Mouse (Mus musculus) liver, adult 2 months (tissue): Measurements from ENCODE around the gene Fan1. TPM values are rescaled to one million over a fixed set of nuclear protein-coding genes. Genes with fewer than 3 reads are reported as not detected.
A peak's percentile ranks its signal among the peaks of the same experiment; 100 is the strongest.

ENCODE experiments used
- DNase-seq: peaks from one replicate; pipeline ENCODE4 v3.0.0-alpha.2; 2011; ENCODE audit warnings: low read depth, low spot score; ENCODE audit errors: extremely low read depth
- H3K27ac ChIP-seq: fragments of 200-500 bp; replicated peaks from 2 replicates; pipeline ENCODE4 v1.5.1; 2012; ENCODE audit warnings: low read depth, mild to moderate bottlenecking, control low read depth, inconsistent platforms, low read length; ENCODE audit not compliant: insufficient read depth
- H3K27me3 ChIP-seq: fragments of 200-500 bp; 2 replicates; pipeline ENCODE4 v1.6.1; 2012; ENCODE audit warnings: mild to moderate bottlenecking, moderate library complexity, low read length, inconsistent platforms; ENCODE audit not compliant: control insufficient read depth, insufficient read depth
- H3K36me3 ChIP-seq: fragments of 200-500 bp; 2 replicates; pipeline ENCODE4 v1.6.1; 2012; ENCODE audit warnings: low read length, inconsistent platforms; ENCODE audit not compliant: control insufficient read depth, insufficient read depth
- H3K4me1 ChIP-seq: fragments of 200-500 bp; 2 replicates; pipeline ENCODE4 v1.6.1; 2011; ENCODE audit warnings: low read length; ENCODE audit not compliant: control insufficient read depth, insufficient read depth
- H3K4me3 ChIP-seq: fragments of 200-500 bp; 2 replicates; pipeline ENCODE4 v1.5.1; 2011; ENCODE audit warnings: low read depth, mild to moderate bottlenecking, control low read depth, low read length, moderate library complexity; ENCODE audit not compliant: insufficient read depth
- H3K79me2 ChIP-seq: fragments of 200-500 bp; 2 replicates; pipeline ENCODE4 v1.6.1; 2012; ENCODE audit warnings: inconsistent platforms, mild to moderate bottlenecking, low read length, moderate library complexity; ENCODE audit not compliant: control insufficient read depth, insufficient read depth
- H3K9ac ChIP-seq: fragments of 200-500 bp; 2 replicates; pipeline ENCODE4 v1.6.1; 2012; ENCODE audit warnings: low read depth, mild to moderate bottlenecking, control low read depth, inconsistent platforms, low read length
- CTCF ChIP-seq: fragments of 200-500 bp; IDR thresholded peaks from 2 replicates; pipeline ENCODE4 v1.5.1; 2011; ENCODE audit warnings: low read depth, low read length, control low read depth
- POLR2A ChIP-seq: fragments of 200-500 bp; IDR thresholded peaks from 2 replicates; pipeline ENCODE4 v1.6.1; 2011; ENCODE audit warnings: low read length, control low read depth; ENCODE audit not compliant: insufficient read depth; ENCODE audit errors: extremely low read depth
- WGBS: fragments of 180-500 bp; shearing (Covaris S2); methylation state at CpG from one replicate; pipeline ENCODE4 v1.1.7; 2018; 5-methylcytosine and 5-hydroxymethylcytosine counted together
- polyA plus RNA-seq: library from polyadenylated mRNA; depleted of rRNA; stranded (reverse); fragments of >200 nt; gene quantifications from 2 replicates; pipeline ENCODE4 v1.2.3, GENCODE M21; 2012
- total RNA-seq: library from RNA; depleted of rRNA; stranded (reverse); fragments of >200 nt; gene quantifications from 2 replicates; pipeline ENCODE4 v1.2.3, GENCODE M21; 2014

Gene Fan1
- total and polyA plus RNA-seq, 2 experiments: 1.9 to 6.0 TPM

GRCm38 (mm10) chr7:64351087-64351486 is 22.8 kb downstream of the Fan1 start:
- Histone ChIP-seq H3K27ac (no peak overlapping the region), H3K9ac (no peak overlapping the region), H3K4me3 (no peak overlapping the region), H3K27me3 (no peaks in the 10 kb centered on the region), H3K4me1 (0 out of 2 replicates have a peak, but pooled peaks cover 3% of the 10 kb centered on the region), H3K36me3 (peaks cover 19% of the 10 kb centered on the region; the same call in 1 of the 2 replicates), H3K79me2 (no peaks in the 10 kb centered on the region)
- WGBS: 38% methylated on average over 4 of the region's 4 CpGs
- peak; percentile 58 for DNase-seq
- TF ChIP-seq POLR2A (no peak), CTCF (no peak)

DNA sequence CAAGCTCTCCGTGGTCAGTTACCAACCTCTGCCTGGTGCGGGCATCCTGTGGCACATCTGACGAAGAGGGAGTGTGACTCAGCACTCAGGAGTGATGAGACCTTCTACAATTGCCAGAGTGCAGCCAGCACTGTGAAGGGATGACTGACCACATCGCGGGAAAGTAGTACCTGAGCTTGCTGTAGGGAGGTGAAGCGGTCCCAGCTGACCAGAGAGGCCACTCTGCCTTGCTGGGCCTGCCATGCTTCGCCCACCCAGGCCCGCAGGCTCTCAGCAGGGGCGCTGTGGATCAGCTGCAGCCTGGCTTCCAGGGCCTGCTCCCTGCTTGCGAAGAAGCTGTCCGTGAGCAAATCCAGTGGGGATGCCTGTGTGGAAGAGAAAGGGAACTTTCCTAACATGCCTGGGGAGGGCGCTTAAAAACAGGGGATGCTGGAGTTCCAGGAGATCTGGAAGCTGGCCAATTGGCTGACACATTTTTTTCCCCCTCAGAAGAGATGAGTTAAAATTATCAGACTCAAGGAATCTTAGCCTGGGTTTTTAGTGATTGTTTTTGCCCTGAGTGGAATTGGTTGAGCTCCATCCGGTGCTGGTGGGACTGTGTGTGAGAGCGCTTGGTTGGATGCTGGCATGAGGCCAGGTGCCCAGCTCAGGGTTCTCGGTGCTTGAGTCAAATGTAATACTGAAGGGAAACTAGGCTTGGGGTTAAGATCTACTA is 24.6 kb downstream of the Fan1 start:
- H3K4me1 ChIP-seq: 0 out of 2 replicates have a peak, but pooled peaks cover 3% of the 10 kb centered on the region
- 87% methylated on average over 15 of the region's 15 CpGs for WGBS
- H3K27me3 ChIP-seq: no peaks in the 10 kb centered on the region
- H3K4me3 ChIP-seq: no peak overlapping the region
- no peak overlapping the region for H3K27ac ChIP-seq
- H3K79me2 ChIP-seq: no peaks in the 10 kb centered on the region
- no peak for DNase-seq
- no peak overlapping the region for H3K9ac ChIP-seq
- TF ChIP-seq CTCF: no peak
- TF ChIP-seq POLR2A: no peak
- peaks cover 23% of the 10 kb centered on the region; the same call in 1 of the 2 replicates for H3K36me3 ChIP-seq

GRCm38 (mm10) chr7:64347813-64348212 is 26.1 kb downstream of the Fan1 start:
- Histone ChIP-seq H3K27ac (no peak overlapping the region), H3K9ac (no peak overlapping the region), H3K27me3 (no peaks in the 10 kb centered on the region), H3K36me3 (peaks cover 15% of the 10 kb centered on the region; the same call in 1 of the 2 replicates), H3K79me2 (no peaks in the 10 kb centered on the region), H3K4me3 (no peak overlapping the region), H3K4me1 (0 out of 2 replicates have a peak, but pooled peaks cover 3% of the 10 kb centered on the region)
- TF ChIP-seq POLR2A: no peak
- no peak for TF ChIP-seq CTCF
- 38% methylated on average over 1 of the region's 1 CpGs for WGBS
- DNase-seq: peak; percentile 55

- no peak overlapping the region for H3K27ac ChIP-seq
- H3K4me3 ChIP-seq: no peak overlapping the region
- no peaks in the 10 kb centered on the region for H3K79me2 ChIP-seq
- TF ChIP-seq POLR2A (no peak), CTCF (no peak)
- H3K9ac ChIP-seq: no peak overlapping the region
- H3K4me1 ChIP-seq: no peaks in the 10 kb centered on the region
- DNase-seq: no peak
- H3K27me3 ChIP-seq: no peaks in the 10 kb centered on the region
- H3K36me3 ChIP-seq: peaks cover 55% of the 10 kb centered on the region
- WGBS: 95% methylated on average over 1 of the region's 1 CpGs
These were observed 41.2 kb downstream of the Fan1 start for GRCm38 (mm10) chr7:64332686-64333085.

GRCm38 (mm10) chr7:64331309-64331708 is 42.6 kb downstream of the Fan1 start:
- Histone ChIP-seq H3K36me3 (peaks cover 51% of the 10 kb centered on the region), H3K4me1 (no peaks in the 10 kb centered on the region), H3K27ac (no peak overlapping the region), H3K79me2 (no peaks in the 10 kb centered on the region), H3K9ac (no peak overlapping the region), H3K27me3 (no peaks in the 10 kb centered on the region), H3K4me3 (no peak overlapping the region)
- TF ChIP-seq POLR2A (no peak), CTCF (no peak)
- DNase-seq: no peak
- WGBS: 91% methylated on average over 3 of the region's 3 CpGs

GRCm38 (mm10) chr7:64327486-64327885 is 46.4 kb downstream of the Fan1 start:
- Histone ChIP-seq H3K9ac (no peak overlapping the region), H3K4me1 (no peaks in the 10 kb centered on the region), H3K27me3 (no peaks in the 10 kb centered on the region), H3K79me2 (no peaks in the 10 kb centered on the region), H3K36me3 (peaks cover 48% of the 10 kb centered on the region), H3K27ac (no peak overlapping the region), H3K4me3 (no peak overlapping the region)
- WGBS: 93% methylated on average over 4 of the region's 4 CpGs
- TF ChIP-seq POLR2A (no peak), CTCF (no peak)
- no peak for DNase-seq
